Mouse (Mus musculus) monocyte, adult 2 months (primary cell): ENCODE measurements around the gene Kcnh7.

Source experiments
- DNase-seq, 2 experiments: peaks; one replicate each; pipeline ENCODE4 v3.0.0; 2022; ENCODE audit warnings: low spot score in 2 of 2, low read depth in 1 of 2

The Kcnh7 gene

GRCm38 (mm10) chr2:62983936-62984335 is 200.2 kb downstream of the Kcnh7 start:
- DNase-seq = no peak

- no peak for DNase-seq
Observed at GRCm38 (mm10) chr2:62935273-62935874, 248.7 kb downstream of the Kcnh7 start.

GRCm38 (mm10) chr2:62928494-62928893 is 255.6 kb downstream of the Kcnh7 start:
- no peak for DNase-seq

GRCm38 (mm10) chr2:62928065-62928464 is 256.0 kb downstream of the Kcnh7 start:
- no peak for DNase-seq

- no peak for DNase-seq
Observed at GRCm38 (mm10) chr2:62923803-62924202, 260.3 kb downstream of the Kcnh7 start.

GRCm38 (mm10) chr2:62907688-62908087 is 276.4 kb downstream of the Kcnh7 start:
- DNase-seq = no peak

- no peak for DNase-seq
Observed at GRCm38 (mm10) chr2:62902363-62903353, 281.4 kb downstream of the Kcnh7 start.

- no peak for DNase-seq
Observed at GRCm38 (mm10) chr2:62878763-62879162, 305.3 kb downstream of the Kcnh7 start.

- no peak for DNase-seq
Observed at GRCm38 (mm10) chr2:62855391-62855790, 328.7 kb downstream of the Kcnh7 start.

GRCm38 (mm10) chr2:62842630-62843029 is 341.5 kb downstream of the Kcnh7 start:
- DNase-seq = no peak

GRCm38 (mm10) chr2:62834261-62834660 is 349.8 kb downstream of the Kcnh7 start:
- no peak for DNase-seq

- no peak for DNase-seq
Observed at GRCm38 (mm10) chr2:62819231-62819630, 364.9 kb downstream of the Kcnh7 start.

- no peak for DNase-seq
Observed at GRCm38 (mm10) chr2:62816016-62816415, 368.1 kb downstream of the Kcnh7 start.

- no peak for DNase-seq
Observed at GRCm38 (mm10) chr2:62808813-62809212, 375.3 kb downstream of the Kcnh7 start.

GRCm38 (mm10) chr2:62807476-62807882 is 376.6 kb downstream of the Kcnh7 start:
- DNase-seq = no peak

- no peak for DNase-seq
Observed at GRCm38 (mm10) chr2:62806931-62807330, 377.2 kb downstream of the Kcnh7 start.

GRCm38 (mm10) chr2:62804030-62804429 is 380.1 kb downstream of the Kcnh7 start:
- no peak for DNase-seq

- DNase-seq = no peak
Observed at GRCm38 (mm10) chr2:62784460-62785038, 399.5 kb downstream of the Kcnh7 start.

GRCm38 (mm10) chr2:62746256-62746655 is 437.8 kb downstream of the Kcnh7 start:
- no peak for DNase-seq

- no peak for DNase-seq
Observed at GRCm38 (mm10) chr2:62743098-62743497, 441.0 kb downstream of the Kcnh7 start.

GRCm38 (mm10) chr2:62730671-62731070 is 453.4 kb downstream of the Kcnh7 start:
- DNase-seq = no peak

- DNase-seq = no peak
Observed at GRCm38 (mm10) chr2:62727732-62728131, 456.4 kb downstream of the Kcnh7 start.
